Mouse (Mus musculus): ENCODE measurements around the gene Shroom4. TPM values are rescaled to one million over a fixed set of nuclear protein-coding genes. Genes with fewer than 3 reads are reported as not detected.

The Shroom4 gene
- polyA plus RNA-seq, 1 experiment from 2014 or later, result 2.9 TPM

GRCm38 (mm10) chrX:6581181-6581580, 181.5 kb downstream of the Shroom4 start:
- no peak for ATAC-seq (ENCODE audit: extremely low read depth, insufficient number of reproducible peaks, low FRiP score, low TSS enrichment)
- Histone ChIP-seq H3K9me3 (no peaks in the 10 kb centered on the region), H3K27ac (replicated peaks) (0 out of 2 replicates have a peak overlapping the region, but pooled peaks have one; percentile 20), H3K9ac (no peak overlapping the region), H3K4me3 (no peak overlapping the region), H3K27me3 (replicated peaks) (no peaks in the 10 kb centered on the region), H3K36me3 (peaks cover 19% of the 10 kb centered on the region), H3K4me1 (no peaks in the 10 kb centered on the region), H3K4me2 (no peak overlapping the region)
- 55% methylated on average over 1 of the region's 1 CpGs for WGBS

- no peaks in the 10 kb centered on the region for H3K9me3 ChIP-seq
- 83% methylated on average over 2 of the region's 2 CpGs for WGBS
- no peak overlapping the region for H3K4me3 ChIP-seq
- H3K4me2 ChIP-seq, result no peak overlapping the region
- H3K9ac ChIP-seq, result no peak overlapping the region
- H3K27me3 ChIP-seq (replicated peaks), result no peaks in the 10 kb centered on the region
- peaks cover 19% of the 10 kb centered on the region for H3K36me3 ChIP-seq
- no peak for ATAC-seq (ENCODE audit: extremely low read depth, insufficient number of reproducible peaks, low FRiP score, low TSS enrichment)
- no peak overlapping the region for H3K27ac ChIP-seq (replicated peaks)
- no peaks in the 10 kb centered on the region for H3K4me1 ChIP-seq
Measured at GRCm38 (mm10) chrX:6582646-6583045, 183.0 kb downstream of the Shroom4 start.

GRCm38 (mm10) chrX:6594183-6594582, 194.5 kb downstream of the Shroom4 start:
- 64% methylated on average over 3 of the region's 3 CpGs for WGBS
- Histone ChIP-seq H3K27me3 (replicated peaks) (no peaks in the 10 kb centered on the region), H3K4me1 (no peaks in the 10 kb centered on the region), H3K4me3 (no peak overlapping the region), H3K36me3 (no peaks in the 10 kb centered on the region), H3K27ac (replicated peaks) (no peak overlapping the region), H3K9me3 (no peaks in the 10 kb centered on the region), H3K4me2 (no peak overlapping the region), H3K9ac (no peak overlapping the region)
- no peak for ATAC-seq (ENCODE audit: extremely low read depth, insufficient number of reproducible peaks, low FRiP score, low TSS enrichment)

GRCm38 (mm10) chrX:6654024-6654423, 254.4 kb downstream of the Shroom4 start:
- Histone ChIP-seq H3K9ac (no peak overlapping the region), H3K4me2 (no peak overlapping the region), H3K36me3 (no peaks in the 10 kb centered on the region), H3K27ac (replicated peaks) (no peak overlapping the region), H3K27me3 (replicated peaks) (no peaks in the 10 kb centered on the region), H3K4me1 (no peaks in the 10 kb centered on the region), H3K9me3 (no peaks in the 10 kb centered on the region), H3K4me3 (no peak overlapping the region)
- WGBS, result 2% methylated on average over 2 of the region's 2 CpGs
- no peak for ATAC-seq (ENCODE audit: extremely low read depth, insufficient number of reproducible peaks, low FRiP score, low TSS enrichment)

- Histone ChIP-seq H3K36me3 (no peaks in the 10 kb centered on the region), H3K4me3 (no peak overlapping the region), H3K4me2 (no peak overlapping the region), H3K27me3 (replicated peaks) (no peaks in the 10 kb centered on the region), H3K9ac (no peak overlapping the region), H3K27ac (replicated peaks) (no peak overlapping the region), H3K4me1 (no peaks in the 10 kb centered on the region), H3K9me3 (no peaks in the 10 kb centered on the region)
- ATAC-seq (ENCODE audit: extremely low read depth, insufficient number of reproducible peaks, low FRiP score, low TSS enrichment), result no peak
- 92% methylated on average over 1 of the region's 1 CpGs for WGBS
Measured at GRCm38 (mm10) chrX:6658820-6659324, 259.2 kb downstream of the Shroom4 start.

Other genes with a start within 250 kb of the Shroom4 start
- gene Nudt10, start 226.8 kb upstream of the Shroom4 start, polyA plus RNA-seq (2015; fragmentation: Nextera tagmentation; extraction: Ambion mirVana), result 3.6 and 4.0 TPM in 2 replicates
- gene Bmp15, start 79.1 kb upstream of the Shroom4 start, polyA plus RNA-seq (2015; fragmentation: Nextera tagmentation; extraction: Ambion mirVana), result 0.17 and 0.38 TPM in 2 replicates

All from heart, embryonic 13.5 days (tissue).